Comparison of ENCODE assay signal across 8 mouse cellular contexts in genomic region chr13:55601611-55602010, GRCm38 (mm10). TPM values are rescaled to one million over a fixed set of nuclear protein-coding genes. Genes with fewer than 3 reads are reported as not detected.
DNase-seq lines count a peak whose midpoint lies in the region; ATAC-seq and TF ChIP-seq lines count a peak whose summit lies in the region.

No protein-coding gene starts in this region.

- 6% methylated on average over 3 of the region's 3 CpGs for WGBS in heart, embryonic 15.5 days

- H3K36me3 ChIP-seq in C2C12 (ENCODE audit: control insufficient read depth, insufficient read depth) = peaks cover 14% of the 10 kb centered on the region
- H3K36me3 ChIP-seq in heart, embryonic 15.5 days = peaks cover 20% of the 10 kb centered on the region

- no peaks in the 10 kb centered on the region for H3K27me3 ChIP-seq in C2C12 (ENCODE audit: control insufficient read depth, insufficient read depth, insufficient read length)
- no peaks in the 10 kb centered on the region for H3K27me3 ChIP-seq in heart, embryonic 15.5 days

- no peak overlapping the region for H3K9ac ChIP-seq in heart, embryonic 15.5 days

- no peak for ATAC-seq in heart, embryonic 15.5 days (replicated peaks; ENCODE audit: insufficient number of reproducible peaks, insufficient read depth, low FRiP score, low read depth)

- H3K79me2 ChIP-seq in C2C12 (ENCODE audit: control insufficient read depth, insufficient read depth) = peaks cover 32% of the 10 kb centered on the region

- H3K4me2 ChIP-seq in heart, embryonic 15.5 days = peak overlapping the region; percentile 86; the same call in 1 of the 2 replicates

- no peak overlapping the region for H3ac ChIP-seq in C2C12 (ENCODE audit: control insufficient read depth, insufficient read length, low read depth)

- no peak for TF ChIP-seq POLR2A in cortical plate, adult 2 months (IDR thresholded peaks at IDR 0.05; ENCODE audit: extremely low read depth, insufficient read depth, low read length)

- peaks cover 3% of the 10 kb centered on the region; the same call in 1 of the 2 replicates for H3K4me1 ChIP-seq in cortical plate, adult 2 months (ENCODE audit: control insufficient read depth, insufficient read depth, low read length)
- H3K4me1 ChIP-seq in heart, embryonic 15.5 days (replicated peaks) = peaks cover 12% of the 10 kb centered on the region

- peaks cover 2% of the 10 kb centered on the region for H3K79me3 ChIP-seq in C2C12 (ENCODE audit: low read depth)

- no peak overlapping the region for H3K4me3 ChIP-seq in C2C12 (ENCODE audit: insufficient read depth, poor library complexity, severe bottlenecking)
- no peak overlapping the region for H3K4me3 ChIP-seq in cortical plate, adult 2 months (ENCODE audit: insufficient read depth, low read length)
- H3K4me3 ChIP-seq in heart, embryonic 15.5 days = no peak overlapping the region

- H3K27ac ChIP-seq in cortical plate, adult 2 months (ENCODE audit: insufficient read depth, low read length) = no peak overlapping the region
- H3K27ac ChIP-seq in heart, embryonic 15.5 days = no peak overlapping the region

- peak; percentile 85 for DNase-seq in ZHBTc4 (ENCODE audit: low read depth, low spot score)
- DNase-seq in layer of hippocampus, adult 8-10 months (ENCODE audit: low spot score in 2 of 2) = peak; percentile 70 to 88
- DNase-seq in lung, postnatal 25 days (ENCODE audit: low spot score) = peak; percentile 79
- peak; percentile 61 for DNase-seq in retina, postnatal 7 days (ENCODE audit: low read depth, low spot score)
- peak; percentile 57 for DNase-seq in urinary bladder, postnatal 10 days (ENCODE audit: low spot score)

- H3K9me3 ChIP-seq in heart, embryonic 15.5 days (replicated peaks) = no peaks in the 10 kb centered on the region

- TF ChIP-seq CTCF in C2C12 (IDR thresholded peaks at IDR 0.05; ENCODE audit: control insufficient read depth, insufficient read depth, insufficient read length) = peak; percentile 61
- TF ChIP-seq CTCF in cortical plate, adult 2 months (IDR thresholded peaks at IDR 0.05; ENCODE audit: extremely low read depth, insufficient read depth, low read length) = peak; percentile 88

TF ChIP-seq in C2C12, 6 proteins besides CTCF, POLR2A, EP300 and RAD21:
- TF ChIP-seq FOSL1 (IDR thresholded peaks at IDR 0.05; ENCODE audit: insufficient read depth, low read length, poor library complexity, severe bottlenecking) (no peak), CEBPB (IDR thresholded peaks at IDR 0.05; ENCODE audit: low read depth) (no peak), MYOG (IDR thresholded peaks at IDR 0.05; ENCODE audit: control insufficient read depth, extremely low read depth, insufficient read length) (no peak), MAX (IDR thresholded peaks at IDR 0.05) (no peak), MYOD1 (IDR thresholded peaks at IDR 0.05; ENCODE audit: control insufficient read depth, insufficient read length, low read depth) (no peak), USF1 (IDR thresholded peaks at IDR 0.05; ENCODE audit: low read depth) (no peak)

RNA-seq across cellular contexts. Expression of gene B4galt7, which starts 1.9 kb away (rescaled TPM):
- polyA plus RNA-seq in C2C12 (2012; fragmentation: generic; extraction: Trizol) = 16.1 TPM
- polyA plus RNA-seq in cortical plate, adult 2 months (2012; rRNA removed) = 30.8 and 31.1 TPM in 2 replicates
- 16.5 and 23.4 TPM in 2 replicates for polyA plus RNA-seq in heart, embryonic 15.5 days (2015; fragmentation: Nextera tagmentation; extraction: Ambion mirVana)
- total RNA-seq in layer of hippocampus, adult 8-10 months (2022) = 10 to 100 TPM; 21.5 to 28.7 (median 24.8) TPM

RNA-seq across cellular contexts. Expression of gene Caml, which starts 21.2 kb away (rescaled TPM):
- 32.1 TPM for polyA plus RNA-seq in C2C12 (2012; fragmentation: generic; extraction: Trizol)
- 67.2 and 73.7 TPM in 2 replicates for polyA plus RNA-seq in cortical plate, adult 2 months (2012; rRNA removed)
- polyA plus RNA-seq in heart, embryonic 15.5 days (2015; fragmentation: Nextera tagmentation; extraction: Ambion mirVana) = 37.9 and 38.2 TPM in 2 replicates
- total RNA-seq in layer of hippocampus, adult 8-10 months (2022) = 10 to 100 TPM; 41.5 to 54.7 (median 46.1) TPM

RNA-seq across cellular contexts. Expression of gene Tmed9, which starts 28.1 kb away (rescaled TPM):
- polyA plus RNA-seq in C2C12 (2012; fragmentation: generic; extraction: Trizol) = 191 TPM
- 111 and 125 TPM in 2 replicates for polyA plus RNA-seq in cortical plate, adult 2 months (2012; rRNA removed)
- 103 TPM in 2 replicates for polyA plus RNA-seq in heart, embryonic 15.5 days (2015; fragmentation: Nextera tagmentation; extraction: Ambion mirVana)
- total RNA-seq in layer of hippocampus, adult 8-10 months (2022) = 100 to 1,000 TPM; 124 to 139 (median 130) TPM

RNA-seq across cellular contexts. Expression of gene Fam193b, which starts 30.7 kb away (rescaled TPM):
- polyA plus RNA-seq in C2C12 (2012; fragmentation: generic; extraction: Trizol) = 15.9 TPM
- polyA plus RNA-seq in cortical plate, adult 2 months (2012; rRNA removed) = 138 and 157 TPM in 2 replicates
- polyA plus RNA-seq in heart, embryonic 15.5 days (2015; fragmentation: Nextera tagmentation; extraction: Ambion mirVana) = 17.1 and 22.6 TPM in 2 replicates
- 100 to 1,000 TPM in 2 of 4 experiments, 10 to 100 TPM in 2; 84.9 to 113 (median 94.5) TPM for total RNA-seq in layer of hippocampus, adult 8-10 months (2022)

RNA-seq across cellular contexts. Expression of gene Ddx46, which starts 33.2 kb away (rescaled TPM):
- 15.2 TPM for polyA plus RNA-seq in C2C12 (2012; fragmentation: generic; extraction: Trizol)
- polyA plus RNA-seq in cortical plate, adult 2 months (2012; rRNA removed) = 44.5 and 48.3 TPM in 2 replicates
- polyA plus RNA-seq in heart, embryonic 15.5 days (2015; fragmentation: Nextera tagmentation; extraction: Ambion mirVana) = 16.7 and 20.4 TPM in 2 replicates
- 10 to 100 TPM; 41.8 to 48.4 (median 46.2) TPM for total RNA-seq in layer of hippocampus, adult 8-10 months (2022)
